Mouse (Mus musculus) erythroblast, embryonic 14.5 days (primary cell): Measurements from ENCODE around the gene Hey2.

Source experiments
- GATA1 ChIP-seq: IDR thresholded peaks from 2 replicates; pipeline ENCODE4 v1.6.1; 2012; ENCODE audit warnings: low read length, inconsistent platforms, mixed read lengths
- TAL1 ChIP-seq: IDR thresholded peaks from 3 replicates; pipeline ENCODE4 v1.6.1; 2012; ENCODE audit warnings: low read length, inconsistent platforms, mixed read lengths

DNA sequence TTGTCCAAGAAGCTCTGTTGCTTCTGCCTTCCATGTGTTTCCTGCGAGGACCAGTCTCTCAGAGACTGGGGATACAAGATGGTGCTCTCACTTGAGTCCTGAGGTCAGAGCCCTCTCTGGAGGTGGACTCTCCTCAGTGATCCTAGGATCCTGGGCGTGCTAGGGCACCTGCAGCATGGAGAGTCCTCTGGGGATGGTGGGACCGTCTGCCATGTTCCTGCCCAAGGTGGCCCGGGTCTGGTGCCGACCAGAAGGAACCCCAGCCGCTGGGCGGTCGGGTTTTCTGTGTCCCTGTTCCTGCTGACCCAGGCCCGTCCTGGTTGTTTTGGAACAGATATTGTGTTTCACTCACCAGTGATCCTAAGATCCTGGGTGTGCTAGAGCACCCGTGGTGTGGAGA, 38.5 kb upstream of the Hey2 start:
- TF ChIP-seq GATA1, result no peak
- TF ChIP-seq TAL1, result no peak
